Mouse (Mus musculus) erythroblast, embryonic 14.5 days (primary cell): ENCODE data around the gene Ctnnd2.

Experiments used
- GATA1 ChIP-seq: IDR thresholded peaks from 2 replicates; pipeline ENCODE4 v1.6.1; 2012; ENCODE audit warnings: low read length, inconsistent platforms, mixed read lengths
- TAL1 ChIP-seq: IDR thresholded peaks from 3 replicates; pipeline ENCODE4 v1.6.1; 2012; ENCODE audit warnings: low read length, inconsistent platforms, mixed read lengths

GRCm38 (mm10) chr15:30795723-30796122 lies 623.3 kb downstream of the Ctnnd2 start:
- TF ChIP-seq TAL1 (no peak), GATA1 (no peak)
